Mouse (Mus musculus): Measurements from ENCODE around the gene Rft1.
"Not testable (repeated sequence)": the region's sequence is repeated elsewhere in the genome, so short reads cannot be mapped to it uniquely, and the experiment has no call there.

Rft1 gene

GRCm38 (mm10) chr14:30674947-30675346, 20.8 kb downstream of the Rft1 start:
- DNase-seq (ENCODE audit: low read depth) = no peak

- no peak for DNase-seq (ENCODE audit: low read depth)
These were observed 28.0 kb downstream of the Rft1 start for GRCm38 (mm10) chr14:30682131-30682530.

GRCm38 (mm10) chr14:30690685-30691084, 36.5 kb downstream of the Rft1 start:
- DNase-seq (ENCODE audit: low read depth) = no peak

GRCm38 (mm10) chr14:30692439-30692838, 38.3 kb downstream of the Rft1 start:
- DNase-seq (ENCODE audit: low read depth) = no peak

DNA sequence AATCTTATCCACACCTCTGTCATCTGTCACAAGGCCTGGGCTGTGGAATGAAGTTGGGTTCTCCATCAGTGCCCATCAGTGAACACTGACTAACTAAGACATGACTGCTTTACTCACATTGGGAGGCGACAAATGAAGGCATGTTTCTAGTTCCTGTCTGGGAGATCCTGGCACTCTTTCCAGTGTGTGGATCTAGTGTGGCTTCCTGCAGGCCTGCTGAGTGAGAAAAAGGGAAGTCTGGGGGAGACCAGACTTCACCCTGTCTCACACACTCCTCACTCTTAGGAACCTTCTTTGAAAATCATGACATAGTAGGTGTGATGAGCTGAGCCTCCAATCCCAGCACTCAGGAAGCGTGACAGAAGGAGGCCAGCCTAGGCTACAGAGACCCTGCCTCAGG, 40.6 kb downstream of the Rft1 start:
- no peak for DNase-seq (ENCODE audit: low read depth)

GRCm38 (mm10) chr14:30695609-30696008, 41.4 kb downstream of the Rft1 start:
- no peak for DNase-seq (ENCODE audit: low read depth)

GRCm38 (mm10) chr14:30697407-30698052, 43.4 kb downstream of the Rft1 start:
- no peak for DNase-seq (ENCODE audit: low read depth)

GRCm38 (mm10) chr14:30699656-30700055, 45.5 kb downstream of the Rft1 start:
- no peak for DNase-seq (ENCODE audit: low read depth)

GRCm38 (mm10) chr14:30702512-30702911, 48.4 kb downstream of the Rft1 start:
- DNase-seq (ENCODE audit: low read depth) = no peak

DNA sequence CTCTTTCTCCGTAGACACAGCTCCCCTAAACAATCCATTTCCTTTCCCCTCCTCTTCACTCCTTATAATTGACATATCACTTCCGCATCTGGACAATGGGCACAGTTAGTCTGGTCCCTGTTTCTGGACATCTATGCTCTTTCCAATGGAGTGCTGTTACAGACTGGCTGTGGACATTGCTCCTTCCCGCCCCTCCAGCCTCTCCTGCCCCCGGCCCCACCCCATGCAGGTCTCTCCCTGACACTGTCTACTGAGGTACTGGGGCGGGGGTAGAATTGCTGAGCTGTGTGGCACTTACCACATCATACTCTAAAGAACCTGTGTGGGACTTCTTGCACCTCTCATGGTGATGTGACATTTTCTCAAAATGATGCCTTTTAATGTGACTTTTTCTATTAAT, 48.9 kb downstream of the Rft1 start:
- no peak for DNase-seq (ENCODE audit: low read depth)

DNA sequence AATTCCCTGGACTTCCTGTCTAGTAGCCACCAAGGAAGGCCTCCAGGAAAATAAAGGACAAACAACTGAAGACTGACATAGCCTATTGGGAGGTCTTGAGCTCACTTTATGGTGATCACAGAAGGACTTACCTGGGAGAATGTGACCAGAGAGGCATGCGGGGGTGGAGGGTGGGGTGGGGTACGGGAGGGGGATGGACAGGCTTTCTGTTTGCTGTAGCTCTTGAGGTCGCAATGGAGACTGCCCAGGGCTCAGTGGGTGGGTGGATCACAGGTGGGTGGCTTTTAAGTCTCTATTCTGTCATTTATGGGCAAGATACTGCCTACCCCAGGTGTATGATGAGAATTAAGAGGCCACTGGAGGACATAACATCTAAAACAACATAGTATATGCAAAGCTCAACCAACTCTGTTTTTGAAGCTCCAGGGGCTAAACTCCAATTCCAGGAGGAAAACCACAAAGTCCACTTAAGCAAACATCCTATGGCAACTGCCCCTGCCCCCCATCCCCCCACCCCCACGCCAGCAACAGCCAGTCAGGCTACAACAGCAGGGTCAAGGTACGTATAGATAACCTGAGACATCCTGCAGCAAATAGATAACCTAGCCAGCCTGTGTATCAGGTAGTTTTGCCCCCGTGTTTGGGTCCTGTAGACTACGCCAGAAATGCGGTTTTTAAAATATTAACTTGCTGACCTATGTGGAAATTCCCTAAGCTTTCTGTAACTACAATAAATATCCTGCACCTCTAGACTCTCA, 50.1 kb downstream of the Rft1 start:
- no peak for DNase-seq (ENCODE audit: low read depth)

DNA sequence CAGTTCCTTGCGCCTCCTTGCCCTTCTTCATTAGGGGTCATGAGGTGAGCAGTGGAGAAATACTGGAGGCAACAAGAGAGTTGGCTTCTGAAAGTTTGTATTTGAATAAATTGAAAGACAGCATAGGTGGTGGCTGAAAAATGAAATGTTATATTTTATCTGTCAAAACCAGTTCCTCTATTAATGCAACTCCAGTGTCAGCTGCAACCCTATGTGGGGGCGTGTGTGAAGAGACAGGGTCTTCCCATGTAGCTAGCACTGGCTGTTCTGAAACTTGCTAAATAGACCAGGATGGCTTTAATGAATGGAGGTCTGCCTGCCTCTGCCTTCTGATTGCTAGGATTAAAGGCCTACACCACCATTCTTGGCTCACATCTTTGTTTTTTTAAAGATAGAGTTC, 57.7 kb downstream of the Rft1 start:
- no peak for DNase-seq (ENCODE audit: low read depth)

DNA sequence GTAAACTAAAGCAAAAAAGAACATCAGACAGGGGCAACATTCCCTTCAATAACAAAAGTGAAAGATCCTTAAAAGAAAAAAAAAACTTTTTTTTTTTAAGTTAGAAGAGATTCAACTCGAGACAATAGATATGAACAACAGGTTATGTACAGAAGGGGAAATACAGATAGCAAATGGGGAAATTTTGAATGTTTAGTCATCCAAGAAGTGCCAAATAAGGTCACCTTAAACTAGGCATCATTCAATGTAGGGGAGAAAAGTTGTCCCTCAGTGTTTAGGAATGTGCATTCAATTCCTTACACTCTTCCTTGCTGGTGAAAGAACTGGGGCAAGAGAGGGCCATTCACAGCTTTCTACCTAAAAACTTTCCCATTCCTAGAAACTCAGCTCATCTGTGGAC, 59.6 kb downstream of the Rft1 start:
- no peak for DNase-seq (ENCODE audit: low read depth)

GRCm38 (mm10) chr14:30714799-30715617, 60.8 kb downstream of the Rft1 start, which contains the start of gene Sfmbt1:
Gene Sfmbt1, plus strand, starts transcription at chr14:30714849.
- DNase-seq (ENCODE audit: low read depth) = no peak

DNA sequence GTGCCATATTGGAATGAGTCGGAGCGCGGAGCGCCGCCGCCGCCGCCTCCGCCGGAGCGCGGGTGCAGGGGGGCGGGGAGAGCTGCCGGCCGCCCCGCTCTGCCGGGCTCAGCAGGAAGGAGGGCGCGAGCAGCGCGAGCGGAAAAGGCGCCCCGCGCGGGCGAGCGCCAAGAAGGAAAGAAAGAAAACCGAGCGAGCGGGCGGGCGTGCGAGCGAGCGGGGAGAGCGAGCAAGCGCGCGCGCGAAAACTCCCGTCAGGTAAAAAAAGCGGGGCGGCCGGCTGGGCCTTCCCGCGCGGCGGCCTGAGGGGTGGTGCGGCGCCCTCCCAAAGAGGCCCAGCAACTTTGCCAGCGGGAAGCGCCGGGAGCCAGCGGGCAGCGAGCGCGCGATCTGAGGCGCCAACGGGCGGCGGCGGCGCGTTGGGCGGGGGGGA, 61.5 kb downstream of the Rft1 start:
- DNase-seq (ENCODE audit: low read depth) = peak; percentile 55

GRCm38 (mm10) chr14:30716051-30716952, 62.1 kb downstream of the Rft1 start:
- DNase-seq (ENCODE audit: low read depth) = no peak

DNA sequence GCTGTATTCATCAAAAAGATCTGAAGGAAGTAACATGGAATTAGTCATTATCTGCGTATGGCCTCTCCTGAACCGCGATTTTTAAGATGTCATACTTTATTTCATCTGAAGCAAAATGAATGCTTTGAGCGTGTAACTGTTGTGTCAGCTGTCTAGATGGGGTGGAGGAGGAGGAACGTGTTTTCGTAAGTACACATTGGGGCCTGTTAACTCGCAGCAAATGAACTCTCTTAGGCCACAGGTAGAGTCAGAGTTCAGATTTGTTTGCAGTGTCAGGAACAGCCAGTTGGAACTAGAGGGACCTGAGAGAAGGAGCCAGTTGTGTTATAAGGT, 62.8 kb downstream of the Rft1 start:
- DNase-seq (ENCODE audit: low read depth) = no peak

- DNase-seq (ENCODE audit: low read depth) = not testable (repeated sequence)
These were observed 64.5 kb downstream of the Rft1 start for GRCm38 (mm10) chr14:30718696-30719095.

- DNase-seq (ENCODE audit: low read depth) = no peak
These were observed 65.4 kb downstream of the Rft1 start for GRCm38 (mm10) chr14:30719514-30719913.

DNA sequence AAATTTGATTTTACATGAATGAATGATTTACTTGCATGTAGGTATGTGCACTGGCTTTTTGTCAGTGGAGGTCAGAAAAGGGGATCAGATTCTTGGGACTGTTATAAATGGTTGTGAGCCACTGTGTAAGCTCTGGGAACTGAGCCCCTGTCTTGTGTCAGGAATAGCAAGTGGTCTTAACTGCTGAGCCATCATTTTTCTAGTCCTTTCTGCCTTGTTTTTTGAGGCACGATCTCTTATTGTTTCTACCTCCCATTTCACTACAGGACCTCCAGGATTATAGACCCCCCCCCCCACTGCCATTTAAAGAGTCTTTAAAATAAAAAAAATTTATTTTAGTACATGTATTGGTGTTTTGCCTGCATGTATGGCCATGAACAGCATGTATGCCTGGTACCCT, 67.7 kb downstream of the Rft1 start:
- no peak for DNase-seq (ENCODE audit: low read depth)

DNA sequence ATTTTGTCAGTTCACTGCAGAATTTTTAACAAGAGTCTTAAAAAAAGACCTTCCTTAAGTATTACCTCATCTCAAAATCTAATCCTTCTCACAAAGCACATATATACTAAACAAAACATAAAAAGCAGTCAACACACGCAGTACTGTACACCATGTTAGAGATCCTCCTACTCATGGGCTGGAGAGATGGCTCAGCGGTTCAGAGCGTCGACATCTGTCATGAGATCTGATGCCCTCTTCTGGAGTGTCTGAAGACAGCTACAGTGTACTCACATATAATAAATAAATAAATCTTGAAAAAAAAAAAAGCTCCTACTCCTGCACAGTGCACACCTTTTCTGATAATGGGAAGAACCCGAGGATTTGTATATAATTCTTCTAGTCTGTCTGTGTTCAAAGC, 68.2 kb downstream of the Rft1 start:
- DNase-seq (ENCODE audit: low read depth) = no peak

DNA sequence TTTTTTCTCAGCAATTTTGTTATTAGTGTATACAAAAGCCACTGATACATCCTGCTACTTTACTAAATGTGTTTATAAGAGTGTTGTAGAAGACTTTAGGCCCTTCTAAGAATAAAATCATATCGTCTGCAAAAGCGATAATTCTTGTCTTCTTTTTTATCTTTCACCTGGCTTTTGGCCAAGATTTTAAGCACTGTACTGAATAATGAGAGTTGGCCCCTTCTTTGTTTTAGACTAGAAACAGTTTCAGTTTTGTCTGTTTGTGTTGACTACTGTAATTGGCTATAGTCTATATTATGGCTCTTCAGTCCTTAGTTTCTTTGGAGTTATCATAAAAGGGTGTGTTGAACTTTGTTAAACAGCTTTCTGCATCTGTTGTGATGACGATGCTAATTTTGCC, 77.7 kb downstream of the Rft1 start:
- DNase-seq (ENCODE audit: low read depth) = no peak

All from c-Kit-positive CD71-negative TER-119-negative erythroid progenitor cells, embryonic 14.5 days (primary cell).